Mouse (Mus musculus) forebrain, embryonic 11.5 days (tissue): ENCODE measurements at regions not wholly inside any gene's neighbourhood (a gene's known extent, or its start where the extent isn't known, plus 50 kb on each side); places are given as distances from the start of the nearest gene placed in this dataset.

ENCODE experiments used
- ATAC-seq: fragments of 200-750 bp; cut with Nextera tagmentation; replicated peaks from 2 replicates; pipeline ENCODE4 v1.8.0; 2017; ENCODE audit warnings: moderate TSS enrichment; ENCODE audit not compliant: low FRiP score
- DNase-seq: peaks from one replicate; pipeline ENCODE4 v3.0.0-alpha.2; 2017; ENCODE audit warnings: low spot score
- H3K27ac ChIP-seq: fragments of 300-500 bp; sonication (generic); 2 replicates; pipeline ENCODE4 v1.5.1; 2014; ENCODE audit warnings: low read depth, low read length
- H3K27me3 ChIP-seq: fragments of 300-500 bp; sonication (generic); 2 replicates; pipeline ENCODE4 v1.6.1; 2014; ENCODE audit warnings: mild to moderate bottlenecking, low read length, mixed read lengths; ENCODE audit not compliant: control insufficient read depth, insufficient read depth
- H3K36me3 ChIP-seq: fragments of 300-500 bp; sonication (generic); 2 replicates; pipeline ENCODE4 v1.6.1; 2014; ENCODE audit warnings: mild to moderate bottlenecking, low read length, moderate library complexity, mixed read lengths; ENCODE audit not compliant: control insufficient read depth, insufficient read depth
- H3K4me1 ChIP-seq: fragments of 300-500 bp; sonication (generic); replicated peaks from 2 replicates; pipeline ENCODE4 v1.6.1; 2014; ENCODE audit warnings: low read length, mixed read lengths; ENCODE audit not compliant: control insufficient read depth, insufficient read depth
- H3K4me2 ChIP-seq: fragments of 300-500 bp; sonication (generic); 2 replicates; pipeline ENCODE4 v1.6.1; 2014; ENCODE audit warnings: low read depth, mild to moderate bottlenecking, low read length, moderate library complexity, mixed read lengths; ENCODE audit not compliant: severe bottlenecking
- H3K4me3 ChIP-seq: fragments of 300-500 bp; sonication (generic); 2 replicates; pipeline ENCODE4 v1.5.1; 2014; ENCODE audit warnings: low read depth, low read length
- H3K9ac ChIP-seq: fragments of 300-500 bp; sonication (generic); 2 replicates; pipeline ENCODE4 v1.6.1; 2014; ENCODE audit warnings: low read length
- H3K9me3 ChIP-seq: fragments of 300-500 bp; sonication (generic); 2 replicates; pipeline ENCODE4 v1.6.1; 2016; ENCODE audit warnings: low read length, mixed read lengths; ENCODE audit not compliant: control insufficient read depth
- WGBS: fragments of 180-500 bp; shearing (Covaris S2); extraction: QIAGEN DNeasy Blood & Tissue Kit; methylation state at CpG from one replicate; pipeline ENCODE4 v1.1.7; 2014; 5-methylcytosine and 5-hydroxymethylcytosine counted together

- Histone ChIP-seq H3K4me3 (no peak overlapping the region), H3K36me3 (no peaks in the 10 kb centered on the region), H3K27me3 (no peaks in the 10 kb centered on the region), H3K9me3 (peaks cover 3% of the 10 kb centered on the region; the same call in 1 of the 2 replicates), H3K9ac (peak overlapping the region; percentile 0; the same call in 1 of the 2 replicates), H3K4me1 (peaks cover 7% of the 10 kb centered on the region), H3K27ac (no peak overlapping the region), H3K4me2 (no peak overlapping the region)
- WGBS, result 46% methylated on average over 4 of the region's 4 CpGs
- DNase-seq, result peak; percentile 57
- ATAC-seq, result peak; percentile 69
Observed at GRCm38 (mm10) chr14:25371661-25372060, 87.3 kb upstream of the Zmiz1 start.

- ATAC-seq (no peak), DNase-seq (no peak)
- no peak overlapping the region for H3K4me2 ChIP-seq
- peaks cover 11% of the 10 kb centered on the region for H3K4me1 ChIP-seq
- no peak overlapping the region for H3K27ac ChIP-seq
- no peak overlapping the region for H3K9ac ChIP-seq
- H3K27me3 ChIP-seq, result no peaks in the 10 kb centered on the region
- H3K4me3 ChIP-seq, result no peak overlapping the region
- no peaks in the 10 kb centered on the region for H3K36me3 ChIP-seq
- H3K9me3 ChIP-seq, result peaks cover 3% of the 10 kb centered on the region; the same call in 1 of the 2 replicates
- 63% methylated on average over 4 of the region's 4 CpGs for WGBS
Observed at GRCm38 (mm10) chr14:25372581-25372980, 86.4 kb upstream of the Zmiz1 start.

- no peaks in the 10 kb centered on the region for H3K36me3 ChIP-seq
- H3K9me3 ChIP-seq, result peaks cover 3% of the 10 kb centered on the region; the same call in 1 of the 2 replicates
- H3K9ac ChIP-seq, result no peak overlapping the region
- no peak overlapping the region for H3K4me3 ChIP-seq
- ATAC-seq (no peak), DNase-seq (no peak)
- no peak overlapping the region for H3K4me2 ChIP-seq
- no peaks in the 10 kb centered on the region for H3K27me3 ChIP-seq
- H3K4me1 ChIP-seq, result peaks cover 11% of the 10 kb centered on the region
- WGBS, result 93% methylated on average over 4 of the region's 4 CpGs
- H3K27ac ChIP-seq, result no peak overlapping the region
Observed at GRCm38 (mm10) chr14:25373167-25373566, 85.8 kb upstream of the Zmiz1 start.

- Histone ChIP-seq H3K27ac (no peak overlapping the region), H3K9me3 (no peaks in the 10 kb centered on the region; the same call in 1 of the 2 replicates)
Observed at GRCm38 (mm10) chr14:25375001-25375400, 84.0 kb upstream of the Zmiz1 start.

GRCm38 (mm10) chr14:25377091-25377490, 81.9 kb upstream of the Zmiz1 start:
- H3K27ac ChIP-seq, result peak overlapping the region; percentile 97; the same call in 1 of the 2 replicates
- H3K9me3 ChIP-seq, result no peaks in the 10 kb centered on the region
- peak overlapping the region; percentile 70 for H3K9ac ChIP-seq
- no peak for ATAC-seq
- 46% methylated on average over 2 of the region's 2 CpGs for WGBS
- H3K27me3 ChIP-seq, result no peaks in the 10 kb centered on the region
- H3K4me3 ChIP-seq, result no peak overlapping the region; the same call in 1 of the 2 replicates
- H3K36me3 ChIP-seq, result no peaks in the 10 kb centered on the region
- H3K4me2 ChIP-seq, result peak overlapping the region; percentile 29; the same call in 1 of the 2 replicates
- H3K4me1 ChIP-seq, result peaks cover 15% of the 10 kb centered on the region
- DNase-seq, result no peak

More at GRCm38 (mm10) chr14:25375001-25375400, 84.0 kb upstream of the Zmiz1 start:
- Histone ChIP-seq H3K4me1 (peaks cover 22% of the 10 kb centered on the region), H3K27me3 (no peaks in the 10 kb centered on the region), H3K9ac (no peak overlapping the region), H3K4me3 (no peak overlapping the region), H3K4me2 (no peak overlapping the region), H3K36me3 (no peaks in the 10 kb centered on the region)
- no peak for DNase-seq
- ATAC-seq, result no peak
- 80% methylated on average over 7 of the region's 7 CpGs for WGBS

- WGBS, result 3% methylated on average over 8 of the region's 8 CpGs
- H3K4me2 ChIP-seq, result peak overlapping the region; percentile 62
- H3K9ac ChIP-seq, result peak overlapping the region; percentile 70
- peaks cover 15% of the 10 kb centered on the region for H3K4me1 ChIP-seq
- H3K9me3 ChIP-seq, result no peaks in the 10 kb centered on the region
- peak overlapping the region; percentile 97 for H3K27ac ChIP-seq
- no peak for DNase-seq
- H3K36me3 ChIP-seq, result no peaks in the 10 kb centered on the region
- H3K27me3 ChIP-seq, result no peaks in the 10 kb centered on the region
- peak overlapping the region; percentile 28 for H3K4me3 ChIP-seq
- ATAC-seq, result peak; percentile 73
Observed at GRCm38 (mm10) chr14:25377554-25377899, 81.5 kb upstream of the Zmiz1 start.

- Histone ChIP-seq H3K27me3 (no peaks in the 10 kb centered on the region), H3K9ac (peak overlapping the region; percentile 70), H3K27ac (peak overlapping the region; percentile 97), H3K9me3 (no peaks in the 10 kb centered on the region), H3K36me3 (no peaks in the 10 kb centered on the region), H3K4me1 (peaks cover 15% of the 10 kb centered on the region), H3K4me2 (peak overlapping the region; percentile 62), H3K4me3 (peak overlapping the region; percentile 28)
- ATAC-seq, result peak; percentile 87
- under 1% methylated on average over 51 of the region's 54 CpGs for WGBS
- DNase-seq, result peak; percentile 89
Observed at GRCm38 (mm10) chr14:25377900-25378716, 80.9 kb upstream of the Zmiz1 start.

- Histone ChIP-seq H3K4me1 (peaks cover 15% of the 10 kb centered on the region), H3K27me3 (no peaks in the 10 kb centered on the region), H3K9ac (peak overlapping the region; percentile 70), H3K9me3 (no peaks in the 10 kb centered on the region), H3K27ac (peak overlapping the region; percentile 97), H3K4me3 (peak overlapping the region; percentile 28), H3K36me3 (no peaks in the 10 kb centered on the region), H3K4me2 (peak overlapping the region; percentile 62)
- WGBS, result 1% methylated on average over 13 of the region's 13 CpGs
- DNase-seq (peak; percentile 76), ATAC-seq (peak; percentile 60)
Observed at GRCm38 (mm10) chr14:25378717-25379224, 80.2 kb upstream of the Zmiz1 start.
